Mouse (Mus musculus) forebrain, postnatal 0 days (tissue): ENCODE data around the gene Spata48. TPM values are rescaled to one million over a fixed set of nuclear protein-coding genes. Genes with fewer than 3 reads are reported as not detected.

Experiments
- ATAC-seq: fragments of 200-750 bp; cut with Nextera tagmentation; 2 replicates; pipeline ENCODE4 v1.8.0; 2017; ENCODE audit warnings: mild to moderate bottlenecking, moderate library complexity
- DNase-seq: peaks from one replicate; pipeline ENCODE4 v3.0.0-alpha.2; 2015
- H3K27ac ChIP-seq: fragments of 300-500 bp; sonication (generic); 2 replicates; pipeline ENCODE4 v1.5.1; 2014; ENCODE audit warnings: low read depth, mild to moderate bottlenecking, antibody characterized with exemption, low read length, moderate library complexity, mixed read lengths
- H3K27me3 ChIP-seq: fragments of 300-500 bp; sonication (generic); 2 replicates; pipeline ENCODE4 v1.6.1; 2014; ENCODE audit warnings: mild to moderate bottlenecking, low read length, mixed read lengths; ENCODE audit not compliant: insufficient read depth
- H3K36me3 ChIP-seq: fragments of 300-500 bp; sonication (generic); 2 replicates; pipeline ENCODE4 v1.6.1; 2014; ENCODE audit warnings: mild to moderate bottlenecking, moderate library complexity; ENCODE audit not compliant: insufficient read depth
- H3K4me1 ChIP-seq: fragments of 300-500 bp; sonication (generic); 2 replicates; pipeline ENCODE4 v1.6.1; 2014; ENCODE audit warnings: antibody characterized with exemption; ENCODE audit not compliant: insufficient read depth
- H3K4me2 ChIP-seq: fragments of 300-500 bp; sonication (generic); 2 replicates; pipeline ENCODE4 v1.6.1; 2014; ENCODE audit warnings: low read depth, mild to moderate bottlenecking, moderate library complexity
- H3K4me3 ChIP-seq: fragments of 300-500 bp; sonication (generic); 2 replicates; pipeline ENCODE4 v1.5.1; 2014; ENCODE audit warnings: low read depth, low read length, mixed read lengths
- H3K9ac ChIP-seq: fragments of 300-500 bp; sonication (generic); 2 replicates; pipeline ENCODE4 v1.6.1; 2014; ENCODE audit warnings: mild to moderate bottlenecking
- H3K9me3 ChIP-seq: fragments of 300-500 bp; sonication (generic); 2 replicates; pipeline ENCODE4 v1.6.1; 2016; ENCODE audit warnings: low read length
- CTCF ChIP-seq: sonication (generic); IDR thresholded peaks from 2 replicates; pipeline ENCODE4 v1.5.1; 2016; ENCODE audit warnings: antibody characterized with exemption, control low read depth, low read depth
- WGBS: fragments of 180-500 bp; shearing (Covaris S2); extraction: QIAGEN DNeasy Blood & Tissue Kit; methylation state at CpG from one replicate; pipeline ENCODE4 v1.1.7; 2014; 5-methylcytosine and 5-hydroxymethylcytosine counted together
- polyA plus RNA-seq: library from polyadenylated mRNA; unstranded; fragments of >200 nt; fragmentation: Nextera tagmentation; extraction: Ambion mirVana; gene quantifications from 2 replicates; pipeline ENCODE4 v1.2.1, GENCODE M21; 2015
- total RNA-seq: library from RNA; depleted of rRNA; stranded (reverse); fragments of >200 nt; gene quantifications from 2 replicates; pipeline ENCODE4 v1.2.3, GENCODE M21; 2014

Spata48 gene
- total and polyA plus RNA-seq, 2 experiments from 2014 or later = 0.48 to 7.6 TPM

DNA sequence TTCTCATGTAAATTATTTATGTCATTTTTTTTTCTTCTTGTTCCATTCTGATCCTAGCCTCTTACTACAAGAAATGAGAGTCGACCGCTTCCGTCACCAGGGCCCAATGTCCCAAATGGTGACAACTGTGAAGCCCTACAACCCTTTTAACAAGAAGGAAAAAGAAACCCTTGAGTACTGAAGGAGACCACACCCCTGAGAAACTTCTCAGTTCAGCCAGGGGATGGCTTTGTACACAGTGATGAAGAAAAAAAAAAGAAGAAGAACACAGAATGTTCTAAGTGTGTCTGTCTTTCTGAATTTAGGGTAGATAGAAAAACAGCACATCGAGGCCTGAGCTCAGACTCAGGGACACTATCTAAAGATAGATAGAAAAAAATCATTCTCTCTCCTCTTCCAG, 53.0 kb downstream of the Spata48 start:
- no peak overlapping the region for H3K27ac ChIP-seq
- H3K4me1 ChIP-seq = no peaks in the 10 kb centered on the region
- ATAC-seq (no peak), DNase-seq (no peak)
- H3K9ac ChIP-seq = no peak overlapping the region
- 95% methylated on average over 4 of the region's 4 CpGs for WGBS
- H3K36me3 ChIP-seq = no peaks in the 10 kb centered on the region
- H3K9me3 ChIP-seq = no peaks in the 10 kb centered on the region
- H3K27me3 ChIP-seq = no peaks in the 10 kb centered on the region
- no peak overlapping the region for H3K4me3 ChIP-seq
- TF ChIP-seq CTCF = no peak
- no peak overlapping the region for H3K4me2 ChIP-seq

DNA sequence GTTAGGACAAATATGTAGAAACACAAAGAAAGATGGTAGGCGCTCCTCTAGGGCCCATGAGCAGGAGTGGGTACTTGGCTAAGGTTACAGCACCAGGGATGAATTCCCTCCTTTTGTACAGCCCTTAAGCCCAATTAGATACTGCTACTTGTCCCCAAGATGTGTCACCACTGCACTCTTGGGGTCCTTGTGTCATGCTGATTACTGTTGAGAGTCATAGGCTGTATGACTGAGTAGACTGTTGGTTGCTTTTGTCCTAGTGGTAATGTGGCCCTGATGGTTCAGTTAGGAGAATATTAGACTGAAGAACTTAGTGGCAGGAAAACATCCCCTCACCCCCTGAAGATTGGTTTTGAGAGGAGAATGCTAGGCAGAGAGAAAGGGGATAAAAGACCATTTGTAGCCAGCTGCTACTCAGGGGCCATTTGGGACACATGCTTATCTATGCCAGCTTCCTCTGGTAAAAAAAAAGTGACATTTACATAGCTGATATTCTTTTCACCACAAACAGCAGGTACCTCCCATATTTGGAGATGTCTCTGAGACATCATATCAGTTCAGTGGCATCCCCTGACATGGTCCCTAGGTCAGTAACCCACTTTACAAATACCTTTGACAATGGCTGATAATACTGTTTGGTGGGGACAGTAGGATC, 56.0 kb downstream of the Spata48 start:
- H3K27me3 ChIP-seq = no peaks in the 10 kb centered on the region
- H3K27ac ChIP-seq = no peak overlapping the region
- no peak overlapping the region for H3K4me2 ChIP-seq
- no peak for TF ChIP-seq CTCF
- no peaks in the 10 kb centered on the region for H3K36me3 ChIP-seq
- ATAC-seq (no peak), DNase-seq (no peak)
- no peak overlapping the region for H3K9ac ChIP-seq
- no peaks in the 10 kb centered on the region for H3K4me1 ChIP-seq
- WGBS = 85% methylated on average over 1 of the region's 1 CpGs
- no peaks in the 10 kb centered on the region for H3K9me3 ChIP-seq
- no peak overlapping the region for H3K4me3 ChIP-seq

DNA sequence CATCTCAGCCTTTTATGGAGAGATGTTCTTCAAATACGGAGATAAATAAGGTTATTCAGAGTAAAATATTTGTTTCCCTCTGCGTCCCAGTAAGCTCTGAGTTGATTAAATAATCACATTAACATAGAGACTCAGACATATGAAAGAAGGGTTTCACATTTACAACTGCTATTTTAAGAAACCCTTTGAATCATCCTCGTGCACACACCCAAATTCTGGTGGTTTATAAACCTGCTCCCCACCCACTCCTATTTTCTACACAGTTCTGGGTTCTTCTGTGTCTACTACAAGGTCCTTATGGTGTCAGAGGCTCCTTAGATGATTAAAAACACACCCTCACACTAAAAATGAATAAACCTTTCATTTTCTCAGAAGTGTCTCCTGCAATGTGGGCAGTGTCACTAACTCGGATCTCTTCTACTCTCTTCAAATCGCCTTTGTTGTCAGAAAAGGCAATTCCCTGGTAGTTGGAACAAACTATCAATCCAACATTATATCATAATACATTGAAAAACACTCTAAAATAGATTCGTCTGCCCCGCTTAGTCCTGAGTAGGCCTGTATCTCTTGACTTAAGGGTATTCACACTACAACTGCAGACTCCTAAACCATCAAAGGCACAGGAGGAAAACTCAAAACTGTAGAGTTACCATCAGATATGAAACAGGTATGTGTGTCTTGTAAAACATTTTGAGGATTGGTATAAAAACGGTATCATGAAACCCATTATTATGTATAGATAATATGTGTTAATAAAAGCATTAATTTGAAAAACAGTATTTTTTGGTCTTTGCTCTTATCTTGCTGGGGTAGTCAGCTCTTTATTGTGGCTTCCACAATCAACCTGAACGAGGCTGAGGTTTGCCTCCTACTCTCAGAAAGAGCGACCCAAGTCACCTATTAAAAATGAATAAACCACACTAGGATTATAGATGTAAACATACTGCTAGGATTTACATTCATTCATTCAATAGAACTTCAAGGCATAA, 57.7 kb downstream of the Spata48 start:
- WGBS = 86% methylated on average over 10 of the region's 10 CpGs
- ATAC-seq (no peak), DNase-seq (no peak)
- H3K9me3 ChIP-seq = no peaks in the 10 kb centered on the region
- no peak overlapping the region for H3K27ac ChIP-seq
- H3K9ac ChIP-seq = no peak overlapping the region
- H3K36me3 ChIP-seq = no peaks in the 10 kb centered on the region
- H3K4me3 ChIP-seq = no peak overlapping the region
- TF ChIP-seq CTCF = no peak
- H3K27me3 ChIP-seq = no peaks in the 10 kb centered on the region
- no peak overlapping the region for H3K4me2 ChIP-seq
- H3K4me1 ChIP-seq = no peaks in the 10 kb centered on the region

DNA sequence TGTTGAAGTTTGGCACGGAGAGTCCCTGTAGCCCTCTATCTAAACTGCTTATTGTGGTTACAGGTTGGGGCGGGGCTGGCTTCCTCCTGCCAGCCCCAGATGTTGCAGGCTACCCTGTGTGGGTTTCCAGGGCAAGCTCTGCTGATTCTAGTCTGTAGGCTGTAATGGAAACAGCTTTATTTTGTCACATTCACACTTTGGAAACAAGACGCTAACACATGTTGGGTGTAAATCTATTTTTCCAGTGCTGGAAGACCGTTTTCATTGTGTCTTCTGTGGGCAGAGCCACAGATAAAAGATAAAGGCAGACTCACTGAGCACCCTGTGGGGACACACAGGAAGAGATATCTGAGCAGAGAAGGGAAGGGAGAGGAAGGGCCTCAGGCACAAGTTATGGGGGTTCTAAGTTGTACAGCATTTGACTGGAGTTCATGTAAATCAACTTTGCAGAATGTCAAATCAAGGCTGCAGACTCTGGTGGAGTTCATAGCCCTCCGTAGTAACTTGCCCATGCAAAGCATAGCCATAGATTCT, 60.1 kb downstream of the Spata48 start:
- no peak overlapping the region for H3K9ac ChIP-seq
- no peaks in the 10 kb centered on the region for H3K36me3 ChIP-seq
- no peaks in the 10 kb centered on the region for H3K9me3 ChIP-seq
- TF ChIP-seq CTCF = no peak
- 80% methylated on average over 5 of the region's 5 CpGs for WGBS
- no peak overlapping the region for H3K4me2 ChIP-seq
- no peaks in the 10 kb centered on the region for H3K4me1 ChIP-seq
- DNase-seq (no peak), ATAC-seq (no peak)
- H3K27me3 ChIP-seq = no peaks in the 10 kb centered on the region
- no peak overlapping the region for H3K27ac ChIP-seq
- H3K4me3 ChIP-seq = no peak overlapping the region

DNA sequence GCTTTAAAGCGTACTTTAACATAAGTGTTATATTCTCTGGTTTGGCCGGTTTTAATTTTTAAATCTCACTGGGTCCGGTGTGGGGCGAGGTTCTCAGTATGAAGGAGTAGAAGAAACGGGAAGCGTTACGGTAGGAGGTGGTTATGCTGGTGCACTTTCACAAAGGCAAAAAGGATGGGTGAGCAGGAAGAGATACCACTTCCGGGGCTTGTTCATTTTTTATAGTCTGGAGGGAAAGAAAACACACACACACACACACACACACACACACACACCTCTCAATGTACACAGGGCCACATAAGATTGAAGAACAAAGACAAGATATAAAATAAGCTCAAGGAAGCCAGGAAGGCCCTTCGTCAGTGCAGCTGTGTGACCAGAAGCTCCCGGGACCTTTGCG, 66.9 kb downstream of the Spata48 start:
- Histone ChIP-seq H3K9ac (no peak overlapping the region), H3K4me2 (no peak overlapping the region), H3K4me3 (no peak overlapping the region), H3K9me3 (no peaks in the 10 kb centered on the region), H3K27ac (no peak overlapping the region), H3K4me1 (no peaks in the 10 kb centered on the region), H3K36me3 (no peaks in the 10 kb centered on the region), H3K27me3 (no peaks in the 10 kb centered on the region)
- no peak for TF ChIP-seq CTCF
- 83% methylated on average over 11 of the region's 11 CpGs for WGBS
- DNase-seq = no peak
- ATAC-seq = no peak

DNA sequence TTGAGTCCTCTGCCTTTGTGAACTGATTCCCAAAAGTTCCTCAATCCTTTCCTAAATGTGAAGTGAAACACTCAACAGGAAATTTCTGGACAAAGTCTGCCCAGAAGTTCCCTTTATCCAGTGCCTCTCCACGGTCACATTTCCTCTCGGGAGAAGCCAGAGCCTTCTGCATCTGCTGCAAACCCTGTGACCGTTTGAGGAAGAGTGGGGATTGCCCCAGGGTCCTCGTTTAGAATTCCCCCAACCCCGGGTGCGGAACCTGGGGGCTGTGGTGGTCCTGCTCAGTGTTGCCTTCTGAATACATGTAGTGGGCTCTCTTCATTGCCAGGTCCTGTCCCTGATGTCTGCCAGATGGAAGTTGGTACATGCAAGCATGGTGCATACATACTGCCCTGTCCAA, 67.3 kb downstream of the Spata48 start:
- Histone ChIP-seq H3K9ac (no peak overlapping the region), H3K9me3 (no peaks in the 10 kb centered on the region), H3K36me3 (no peaks in the 10 kb centered on the region), H3K4me3 (no peak overlapping the region), H3K4me1 (no peaks in the 10 kb centered on the region), H3K27ac (no peak overlapping the region), H3K4me2 (no peak overlapping the region), H3K27me3 (no peaks in the 10 kb centered on the region)
- ATAC-seq (no peak), DNase-seq (no peak)
- 72% methylated on average over 6 of the region's 6 CpGs for WGBS
- TF ChIP-seq CTCF = no peak

DNA sequence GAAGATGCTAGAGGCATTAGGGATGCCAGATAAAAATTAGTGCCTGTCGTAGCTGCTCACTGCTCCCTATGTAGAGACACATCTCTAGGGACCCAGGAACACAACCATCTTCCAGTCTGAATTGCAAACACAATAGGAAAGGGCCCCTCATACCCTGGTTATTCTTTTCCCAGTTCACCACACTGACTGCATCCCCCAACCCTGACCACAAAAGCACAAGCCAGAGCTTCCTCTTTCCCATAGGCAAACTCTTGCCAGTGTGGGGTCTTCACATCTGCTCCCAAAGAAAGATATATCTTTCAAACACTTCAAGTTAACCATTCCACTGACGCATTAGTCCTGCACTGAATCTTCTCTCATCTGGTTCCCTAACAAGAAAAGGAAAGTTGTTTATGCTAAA, 68.2 kb downstream of the Spata48 start:
- Histone ChIP-seq H3K27ac (no peak overlapping the region), H3K9me3 (no peaks in the 10 kb centered on the region), H3K4me3 (no peak overlapping the region), H3K36me3 (no peaks in the 10 kb centered on the region), H3K9ac (no peak overlapping the region), H3K27me3 (no peaks in the 10 kb centered on the region), H3K4me1 (no peaks in the 10 kb centered on the region), H3K4me2 (no peak overlapping the region)
- 81% methylated on average over 2 of the region's 2 CpGs for WGBS
- DNase-seq = no peak
- no peak for TF ChIP-seq CTCF
- ATAC-seq = no peak
